Mouse (Mus musculus): ENCODE measurements around the gene Marveld3. TPM values are rescaled to one million over a fixed set of nuclear protein-coding genes. Genes with fewer than 3 reads are reported as not detected.

The Marveld3 gene
- total RNA-seq, 2 experiments from 2014 or later, result 0.25 to 1.6 TPM

GRCm38 (mm10) chr8:109968837-109969236, 6.8 kb upstream of the Marveld3 start:
- DNase-seq (ENCODE audit: low spot score in 2 of 2), result no peak

DNA sequence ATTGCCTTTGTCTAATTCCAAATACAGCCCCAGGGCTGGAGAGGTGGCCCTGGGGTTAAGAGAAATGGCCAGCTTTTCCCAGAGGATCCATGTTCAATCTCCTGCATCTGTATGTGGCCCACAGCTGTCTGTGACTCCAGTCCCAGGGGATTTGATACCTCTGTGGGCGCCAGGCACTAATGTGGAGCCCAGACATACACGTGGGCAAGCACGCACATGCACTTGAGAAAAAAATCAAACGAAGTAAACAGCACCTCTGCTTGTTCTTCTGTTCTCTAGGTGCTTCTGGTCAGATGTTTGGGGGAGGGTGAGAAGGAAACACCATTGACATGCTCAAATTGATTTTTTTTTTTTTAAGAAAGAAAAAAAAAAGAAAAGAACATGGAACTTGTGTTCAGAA, 2.1 kb upstream of the Marveld3 start:
- DNase-seq (ENCODE audit: low spot score in 2 of 2), result no peak

DNA sequence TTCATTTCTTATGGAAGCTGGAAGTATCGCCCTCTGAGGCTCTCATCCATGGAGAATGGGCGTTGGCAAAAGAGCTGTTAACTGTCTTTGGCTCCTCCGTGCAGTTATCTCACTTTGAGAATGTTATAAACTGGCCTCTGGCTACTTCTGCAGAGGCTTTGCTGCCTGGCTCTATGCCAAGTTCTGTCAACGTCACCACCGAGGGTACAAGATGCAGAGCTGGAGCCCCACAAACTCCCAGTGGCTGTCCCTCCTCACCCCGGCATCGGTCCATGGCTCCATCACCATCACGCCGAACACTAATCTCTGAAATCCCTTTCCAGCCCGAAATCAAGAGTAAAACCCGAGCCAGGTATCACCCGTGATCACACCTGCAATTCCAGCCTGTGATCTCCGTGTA, 1.4 kb upstream of the Marveld3 start:
- no peak for DNase-seq (ENCODE audit: low spot score in 2 of 2)

DNA sequence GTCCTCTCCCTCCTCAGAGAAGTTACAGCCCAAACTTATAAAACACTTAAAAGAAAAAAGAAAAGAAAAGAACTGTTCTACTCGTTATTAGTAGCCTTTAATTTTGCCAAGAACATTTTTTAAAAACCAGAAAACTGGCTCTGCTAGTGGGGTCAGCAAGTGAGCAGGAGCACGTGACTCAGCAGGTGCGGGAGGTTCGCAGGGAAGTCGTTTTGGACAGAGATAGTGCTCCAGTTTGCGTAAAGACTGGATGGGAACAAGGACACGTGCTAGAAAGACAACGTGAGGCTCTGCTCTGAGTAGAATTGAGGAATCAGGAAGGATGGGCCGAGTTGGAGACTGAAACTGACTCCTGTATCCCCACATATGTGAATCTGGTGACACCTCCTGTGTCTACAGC, 893 bp upstream of the Marveld3 start:
- DNase-seq (ENCODE audit: low spot score in 2 of 2), result no peak

GRCm38 (mm10) chr8:109959112-109959511, 2.9 kb downstream of the Marveld3 start:
- DNase-seq (ENCODE audit: low spot score in 2 of 2), result no peak

DNA sequence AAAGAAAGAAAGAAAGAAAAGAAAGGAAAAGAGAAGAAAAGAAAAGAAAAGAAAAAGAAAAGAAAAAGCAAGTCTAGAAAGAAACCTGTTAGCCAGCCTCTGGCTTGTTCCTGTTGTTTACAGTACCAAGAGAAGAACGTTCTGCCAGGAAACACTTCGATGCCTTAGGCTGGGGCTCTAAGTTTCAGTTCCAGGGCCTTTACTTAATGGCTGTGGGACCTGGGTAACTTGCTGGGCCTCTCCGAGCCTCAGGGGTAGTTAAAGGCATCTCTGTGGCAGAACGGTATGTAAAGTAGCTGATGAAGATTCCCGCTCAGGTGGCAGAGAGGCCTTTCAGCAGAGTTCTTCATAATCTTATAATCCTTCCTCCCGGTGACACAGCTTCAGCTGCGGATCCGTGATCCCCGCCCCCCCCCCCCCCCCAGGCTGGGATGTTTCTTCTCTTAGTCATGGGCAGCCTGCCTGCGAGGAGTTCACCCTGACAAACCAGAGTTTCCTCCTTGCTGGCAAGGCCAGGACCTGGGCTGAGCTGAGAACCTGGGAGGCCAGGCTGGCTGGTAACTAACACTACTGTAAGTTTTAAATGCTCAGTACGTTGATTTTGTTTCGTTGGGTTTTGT, 3.9 kb downstream of the Marveld3 start:
- no peak for DNase-seq (ENCODE audit: low spot score in 2 of 2)

DNA sequence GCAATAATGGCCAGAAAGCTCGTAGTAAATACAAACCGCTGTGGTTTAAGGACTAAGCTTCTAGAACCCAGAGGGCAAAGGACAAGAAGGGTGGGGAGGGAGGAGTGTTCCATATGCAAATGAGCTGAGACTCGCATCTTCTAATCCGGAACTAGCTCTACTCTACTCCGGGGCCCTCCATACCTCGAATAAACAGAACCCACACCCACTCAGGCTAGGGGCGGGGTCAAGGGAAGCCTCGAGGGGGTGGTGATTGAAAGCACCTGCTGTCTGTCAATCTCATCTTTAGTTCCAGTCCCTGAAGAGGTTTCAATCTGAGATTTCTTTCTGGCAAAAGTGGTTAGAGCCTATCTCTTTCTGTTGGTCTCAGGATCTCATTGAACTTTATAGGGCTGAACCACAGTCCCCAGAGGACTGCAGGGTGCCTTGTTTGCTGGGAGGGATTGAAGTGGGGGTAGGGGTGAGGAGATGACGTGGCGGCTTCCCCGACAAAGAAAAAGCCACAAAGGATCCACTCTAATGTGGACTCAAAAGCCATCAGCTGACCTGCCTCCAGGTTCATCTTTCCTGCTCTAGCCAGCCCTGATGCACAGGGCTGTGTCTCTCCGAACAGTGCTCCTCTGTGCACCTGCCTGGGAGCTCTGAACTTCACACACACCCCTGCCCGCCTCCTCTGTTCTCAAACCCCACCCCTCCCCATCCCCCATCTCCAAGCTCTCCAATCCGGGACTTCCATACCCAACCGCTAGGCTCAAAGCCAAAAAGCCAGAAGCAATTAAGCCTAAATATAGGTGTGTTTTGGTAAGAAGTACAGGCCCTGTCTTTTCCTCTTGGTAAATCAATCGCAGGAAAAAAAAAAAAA, 4.6 kb downstream of the Marveld3 start:
- no peak for DNase-seq (ENCODE audit: low spot score in 2 of 2)

- DNase-seq (ENCODE audit: low spot score in 2 of 2), result no peak
Observed at GRCm38 (mm10) chr8:109954486-109954948, 7.5 kb downstream of the Marveld3 start.

DNA sequence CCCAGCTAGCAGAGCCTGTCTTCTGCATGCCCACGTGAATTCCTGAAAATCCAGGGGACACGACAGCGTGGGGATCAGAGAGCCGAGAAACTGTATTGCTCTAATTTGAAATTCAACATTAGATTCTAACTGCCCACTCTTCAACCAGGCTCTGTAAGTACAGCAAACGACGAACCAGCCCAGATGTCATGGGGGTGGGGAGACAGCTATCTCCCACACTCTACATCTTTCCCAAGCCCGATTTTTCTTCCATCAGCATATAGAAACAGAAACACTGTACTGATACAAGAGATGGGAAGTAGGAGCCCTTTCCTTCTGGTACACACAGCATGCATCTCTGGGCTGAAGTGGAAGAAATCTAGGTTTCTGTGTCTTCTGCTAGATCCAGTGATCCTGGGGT, 9.8 kb downstream of the Marveld3 start:
- no peak for DNase-seq (ENCODE audit: low spot score in 2 of 2)

- DNase-seq (ENCODE audit: low spot score in 2 of 2), result no peak
Observed at GRCm38 (mm10) chr8:109948285-109948564, 13.8 kb downstream of the Marveld3 start.

DNA sequence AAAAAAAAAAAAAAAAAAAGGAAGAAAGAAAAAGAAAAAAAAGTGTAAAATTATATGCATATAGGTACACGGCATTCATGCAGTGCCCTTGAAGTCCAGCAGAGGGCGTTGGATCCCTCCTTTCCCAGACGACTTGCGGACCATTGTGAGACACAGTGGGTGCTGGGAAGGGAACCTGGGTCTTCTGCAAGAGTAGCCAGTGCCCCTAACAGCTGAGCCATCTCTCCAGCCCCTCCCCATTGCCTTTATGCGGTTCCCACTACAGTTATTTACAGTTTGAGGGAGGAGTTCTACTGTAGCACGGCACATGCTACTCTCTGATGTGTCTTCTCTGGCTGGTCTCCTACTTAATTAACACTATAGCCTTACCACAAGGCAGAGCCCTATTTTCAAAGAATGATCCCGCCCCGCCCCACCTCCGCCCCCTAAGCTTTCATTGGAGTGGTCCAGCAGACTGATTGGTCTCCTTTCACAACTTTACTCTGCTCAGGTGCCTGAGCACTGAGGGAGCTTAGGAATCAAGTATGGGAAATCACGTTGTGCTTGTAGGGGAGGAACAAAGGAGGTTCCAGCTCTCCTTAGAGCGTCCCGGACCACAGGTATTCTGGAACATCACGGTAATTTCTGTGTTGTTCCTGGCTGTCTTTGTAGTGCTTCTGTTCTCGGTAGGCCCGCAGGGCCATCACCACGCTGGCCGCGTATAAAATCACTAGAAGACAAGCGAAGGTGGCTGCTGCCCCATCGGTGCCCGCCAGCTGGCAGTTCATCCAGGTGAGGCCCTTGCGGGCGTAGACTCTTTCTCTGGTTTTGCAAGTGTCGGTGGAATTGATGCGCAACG, 14.3 kb downstream of the Marveld3 start:
- DNase-seq (ENCODE audit: low spot score in 2 of 2), result no peak

DNA sequence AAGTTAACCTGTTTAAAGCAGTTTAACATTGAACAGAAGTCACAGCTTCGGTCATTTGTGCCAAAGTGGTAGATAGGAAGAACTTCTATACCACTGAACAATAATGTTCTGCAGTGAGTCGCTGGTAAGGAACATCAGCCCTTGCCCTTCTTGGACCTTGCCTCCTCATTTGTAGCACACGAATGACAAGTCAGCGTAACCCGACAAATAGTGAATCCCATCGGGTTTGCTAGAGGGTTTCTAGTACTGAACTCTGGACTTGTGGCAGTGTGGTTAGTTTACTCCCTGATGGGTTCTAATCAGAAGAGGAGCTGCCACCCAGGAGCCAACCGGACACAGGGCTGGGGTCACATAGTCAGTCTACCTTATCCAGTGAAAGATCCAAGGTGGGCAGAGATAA, 15.7 kb downstream of the Marveld3 start:
- DNase-seq (ENCODE audit: low spot score in 2 of 2), result no peak

DNA sequence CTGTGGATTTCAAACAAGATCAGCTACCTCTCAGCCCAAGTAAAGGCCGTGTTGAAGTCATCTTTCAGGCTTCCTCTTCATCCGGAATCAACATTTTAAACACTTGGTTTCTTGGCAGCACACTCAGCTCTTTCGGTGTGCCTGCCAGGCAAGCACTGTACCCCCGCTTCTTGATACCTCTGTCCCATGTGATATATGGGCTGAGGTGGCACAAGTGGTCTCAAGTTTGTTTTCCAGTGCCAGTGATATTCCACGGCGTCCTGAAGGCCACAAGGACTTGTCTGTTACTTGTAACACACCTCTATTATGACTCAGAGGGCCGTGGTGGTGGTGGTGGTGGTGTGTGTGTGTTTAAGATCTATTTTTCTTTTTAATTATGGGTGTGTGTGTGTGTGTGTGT, 16.3 kb downstream of the Marveld3 start:
- no peak for DNase-seq (ENCODE audit: low spot score in 2 of 2)

DNA sequence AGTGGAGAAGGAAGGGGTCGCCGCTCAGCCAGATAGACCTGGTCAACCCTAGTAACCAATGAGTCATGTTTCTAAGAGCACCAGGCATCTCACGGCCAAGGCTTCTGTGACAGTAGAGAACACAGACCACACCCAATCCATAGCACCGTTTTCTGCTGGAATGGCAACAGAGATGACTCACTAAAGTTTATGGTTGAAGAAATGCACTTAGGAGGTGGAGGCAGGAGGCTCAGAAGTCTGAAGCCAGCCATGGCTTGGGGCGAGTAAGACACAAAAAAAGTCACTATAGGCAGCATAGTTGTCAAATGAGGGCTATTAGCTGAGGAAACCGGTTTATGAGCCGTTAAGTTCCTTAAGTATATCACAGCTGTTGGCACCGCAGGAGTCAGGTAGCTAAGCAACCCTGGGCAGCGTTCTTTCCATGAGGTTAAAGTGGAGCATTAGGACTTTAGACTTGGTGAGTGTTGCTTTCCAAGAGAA, 16.8 kb downstream of the Marveld3 start:
- no peak for DNase-seq (ENCODE audit: low spot score in 2 of 2)

DNA sequence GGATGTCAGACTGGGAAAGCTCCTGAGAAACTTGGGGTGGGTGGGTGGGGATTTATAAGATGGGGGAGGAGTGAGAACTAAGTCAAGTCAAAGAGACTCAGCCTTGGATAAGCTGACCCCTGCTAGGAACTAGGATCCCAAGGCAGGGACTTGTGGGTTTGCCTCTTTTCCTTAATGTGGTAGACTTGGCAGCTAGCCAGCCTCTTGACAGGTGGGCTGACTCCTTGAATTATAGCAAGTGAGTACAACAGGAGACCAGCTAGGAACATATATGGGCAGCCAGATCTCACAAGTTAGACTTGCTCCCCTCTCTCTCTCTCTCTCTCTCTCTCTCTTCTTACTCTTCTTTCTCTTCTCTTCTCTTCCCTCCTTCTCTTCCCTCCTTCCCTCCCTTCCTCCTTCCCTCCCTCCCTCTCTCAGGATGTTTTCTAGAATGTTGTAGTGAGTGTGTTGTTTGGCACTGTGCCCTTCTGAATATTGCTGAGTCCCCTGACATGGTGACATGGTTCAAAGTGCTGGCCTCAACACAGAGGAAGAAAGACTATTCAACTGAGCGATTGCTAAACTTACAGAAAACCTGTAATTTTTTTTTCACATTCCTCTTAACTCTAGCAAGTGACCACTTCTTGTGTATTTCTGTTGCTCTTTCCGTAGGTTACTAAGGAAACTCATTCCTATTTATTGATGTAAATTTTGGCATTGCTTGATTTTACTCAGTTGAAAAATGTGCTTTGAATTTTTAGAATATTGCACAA, 20.2 kb downstream of the Marveld3 start:
- no peak for DNase-seq (ENCODE audit: low spot score in 2 of 2)

GRCm38 (mm10) chr8:109920406-109921390, 41.3 kb downstream of the Marveld3 start:
- no peak for DNase-seq (ENCODE audit: low spot score in 2 of 2)

- DNase-seq (ENCODE audit: low spot score in 2 of 2), result peak in 1 of 2 experiments; percentile 23
Observed at GRCm38 (mm10) chr8:109917277-109917676, 44.7 kb downstream of the Marveld3 start.

GRCm38 (mm10) chr8:109907376-109907775, 54.6 kb downstream of the Marveld3 start:
- no peak for DNase-seq (ENCODE audit: low spot score in 2 of 2)

GRCm38 (mm10) chr8:109906907-109907306, 55.1 kb downstream of the Marveld3 start:
- DNase-seq (ENCODE audit: low spot score in 2 of 2), result no peak

Data from adrenal gland, postnatal 4 days (tissue).